Comparison of ENCODE assay signal across 9 mouse cellular contexts in genomic region chr7:70356691-70357515, GRCm38 (mm10). TPM values are rescaled to one million over a fixed set of nuclear protein-coding genes. Genes with fewer than 3 reads are reported as not detected.
A peak's percentile ranks its signal among the peaks of the same experiment; 100 is the strongest.
DNase-seq lines count a peak whose midpoint lies in the region; ATAC-seq and TF ChIP-seq lines count a peak whose summit lies in the region.
"Had no signal": no experiment of that assay in that cellular context is flagged by ENCODE, and none has a peak within 500 bp of the region (broad histone marks: within the 10 kb centered on the region; RNA-seq: fewer than 3 reads in every experiment).

No protein-coding gene starts in this region.

- TF ChIP-seq CTCF in layer of hippocampus, adult 2 months (conservative IDR thresholded peaks at IDR 0.05) = no peak

- peaks cover 20% of the 10 kb centered on the region; the same call in 1 of the 2 replicates for H3K27me3 ChIP-seq in embryonic facial prominence, embryonic 15.5 days
- no peaks in the 10 kb centered on the region for H3K27me3 ChIP-seq in kidney, embryonic 15.5 days
- no peaks in the 10 kb centered on the region for H3K27me3 ChIP-seq in neural tube, embryonic 11.5 days (ENCODE audit: control insufficient read depth, insufficient read depth, low read length)

- H3K4me3 ChIP-seq in layer of hippocampus, adult 2 months = peak overlapping the region; percentile 44
- peak overlapping the region; percentile 71 for H3K4me3 ChIP-seq in embryonic facial prominence, embryonic 15.5 days (replicated peaks)
- H3K4me3 ChIP-seq in kidney, embryonic 15.5 days (replicated peaks) = peak overlapping the region; percentile 84
- peak overlapping the region; percentile 96 for H3K4me3 ChIP-seq in neural tube, embryonic 11.5 days (ENCODE audit: low read depth, low read length)

- peak overlapping the region; percentile 26; the same call in 1 of the 2 replicates for H3K9ac ChIP-seq in embryonic facial prominence, embryonic 15.5 days
- peak overlapping the region; percentile 98 for H3K9ac ChIP-seq in kidney, embryonic 15.5 days
- peak overlapping the region; percentile 99 for H3K9ac ChIP-seq in neural tube, embryonic 11.5 days (ENCODE audit: low read length)

- no peaks in the 10 kb centered on the region for H3K36me3 ChIP-seq in embryonic facial prominence, embryonic 15.5 days
- peaks cover 36% of the 10 kb centered on the region for H3K36me3 ChIP-seq in kidney, embryonic 15.5 days
- peaks cover 9% of the 10 kb centered on the region for H3K36me3 ChIP-seq in neural tube, embryonic 11.5 days (ENCODE audit: control insufficient read depth, insufficient read depth, low read length)

- peak overlapping the region; percentile 64 for H3K27ac ChIP-seq in layer of hippocampus, adult 2 months
- no peak overlapping the region for H3K27ac ChIP-seq in embryonic facial prominence, embryonic 15.5 days (replicated peaks)
- peak overlapping the region; percentile 100 for H3K27ac ChIP-seq in kidney, embryonic 15.5 days
- peak overlapping the region; percentile 99 for H3K27ac ChIP-seq in neural tube, embryonic 11.5 days (ENCODE audit: low read depth, low read length)

- H3K4me1 ChIP-seq in embryonic facial prominence, embryonic 15.5 days = peaks cover 32% of the 10 kb centered on the region
- H3K4me1 ChIP-seq in kidney, embryonic 15.5 days = peaks cover 13% of the 10 kb centered on the region; the same call in 1 of the 2 replicates
- H3K4me1 ChIP-seq in neural tube, embryonic 11.5 days (ENCODE audit: control insufficient read depth, insufficient read depth, low read length) = peaks cover 22% of the 10 kb centered on the region

- ATAC-seq in embryonic facial prominence, embryonic 15.5 days (ENCODE audit: insufficient number of reproducible peaks, low FRiP score, low TSS enrichment, low read depth) = no peak
- no peak for ATAC-seq in kidney, embryonic 15.5 days (replicated peaks; ENCODE audit: low FRiP score)
- ATAC-seq in neural tube, embryonic 11.5 days (ENCODE audit: insufficient read depth, low FRiP score, low TSS enrichment) = no peak

- DNase-seq in layer of hippocampus, adult 2 months (ENCODE audit: low spot score in 2 of 2) = no peak
- no peak for DNase-seq in layer of hippocampus, postnatal 36 days
- DNase-seq in neural tube, embryonic 11.5 days (ENCODE audit: low spot score) = peak; percentile 15
- DNase-seq in layer of hippocampus, adult 18-20 months (ENCODE audit: low spot score in 2 of 2) = no peak
- no peak for DNase-seq in cerebellum, postnatal 36 days
- DNase-seq in left cerebral cortex, adult 9 months (ENCODE audit: low spot score in 2 of 2) = no peak

- peak overlapping the region; percentile 85 for H3K4me2 ChIP-seq in embryonic facial prominence, embryonic 15.5 days (replicated peaks)
- peak overlapping the region; percentile 75 for H3K4me2 ChIP-seq in kidney, embryonic 15.5 days
- peak overlapping the region; percentile 96 for H3K4me2 ChIP-seq in neural tube, embryonic 11.5 days (ENCODE audit: low read depth)

- H3K9me3 ChIP-seq in embryonic facial prominence, embryonic 15.5 days (replicated peaks) = no peaks in the 10 kb centered on the region
- H3K9me3 ChIP-seq in kidney, embryonic 15.5 days (replicated peaks) = no peaks in the 10 kb centered on the region
- no peaks in the 10 kb centered on the region for H3K9me3 ChIP-seq in neural tube, embryonic 11.5 days (ENCODE audit: control insufficient read depth, low read length)

- WGBS in embryonic facial prominence, embryonic 15.5 days = 59% methylated on average over 3 of the region's 3 CpGs
- 6% methylated on average over 3 of the region's 3 CpGs for WGBS in kidney, embryonic 15.5 days
- WGBS in neural tube, embryonic 11.5 days = 21% methylated on average over 3 of the region's 3 CpGs

RNA-seq across cellular contexts. Expression of gene Nr2f2, which starts 9.6 kb away (rescaled TPM):
- 10 to 100 TPM; 35.8 to 48.5 TPM for total RNA-seq in layer of hippocampus, adult 2 months (2021)
- 10 to 100 TPM; 41.7 to 50.4 TPM for total RNA-seq in layer of hippocampus, postnatal 36 days (2021)
- 32.3 and 35.6 TPM in 2 replicates for polyA plus RNA-seq in embryonic facial prominence, embryonic 15.5 days (2015; fragmentation: Nextera tagmentation; extraction: Ambion mirVana)
- 230 and 240 TPM in 2 replicates for polyA plus RNA-seq in kidney, embryonic 15.5 days (2015; fragmentation: Nextera tagmentation; extraction: Ambion mirVana)
- 88.5 and 95.9 TPM in 2 replicates for polyA plus RNA-seq in neural tube, embryonic 11.5 days (2014; fragmentation: Nextera tagmentation; extraction: Ambion mirVana)
- total RNA-seq in layer of hippocampus, adult 18-20 months (2021) = 10 to 100 TPM; 40.8 to 55.2 TPM
- total RNA-seq: MEL had no signal

Comparison
In these comparisons a context has a peak if more than half of its experiments do, and no peak if none do; other contexts are left out.
1. H3K4me3 ChIP-seq: peak in every context shown above with its lines; median percentile 96 in neural tube, embryonic 11.5 days; 84 in kidney, embryonic 15.5 days; 71 in embryonic facial prominence, embryonic 15.5 days; 44 in layer of hippocampus, adult 2 months.
2. H3K9ac ChIP-seq: peak in every context shown above with its lines; median percentile 99 in neural tube, embryonic 11.5 days; 98 in kidney, embryonic 15.5 days; 26 in embryonic facial prominence, embryonic 15.5 days.